7 mouse cellular contexts compared by ENCODE assay signal in genomic region chr10:80899591-80900317, GRCm38 (mm10). TPM values are rescaled to one million over a fixed set of nuclear protein-coding genes. Genes with fewer than 3 reads are reported as not detected.
A peak's percentile ranks its signal among the peaks of the same experiment; 100 is the strongest.
DNase-seq lines count a peak whose midpoint lies in the region; ATAC-seq and TF ChIP-seq lines count a peak whose summit lies in the region.

No protein-coding gene starts in this region.

- no peak for TF ChIP-seq EP300 in lung, postnatal 0 days (IDR thresholded peaks at IDR 0.05)

- no peaks in the 10 kb centered on the region for H3K9me3 ChIP-seq in lung, postnatal 0 days (ENCODE audit: low read length)
- no peaks in the 10 kb centered on the region for H3K9me3 ChIP-seq in forebrain, embryonic 10.5 days
- no peaks in the 10 kb centered on the region for H3K9me3 ChIP-seq in limb, embryonic 12.5 days

- H3K27me3 ChIP-seq in lung, postnatal 0 days (replicated peaks; ENCODE audit: insufficient read depth, low read length) = no peaks in the 10 kb centered on the region
- H3K27me3 ChIP-seq in forebrain, embryonic 10.5 days (ENCODE audit: poor library complexity, severe bottlenecking) = peaks cover 12% of the 10 kb centered on the region
- H3K27me3 ChIP-seq in limb, embryonic 12.5 days = 0 out of 2 replicates have a peak, but pooled peaks cover 9% of the 10 kb centered on the region
- H3K27me3 ChIP-seq in splenic B cell, adult 2 months (ENCODE audit: control insufficient read depth, insufficient read depth, low read length, poor library complexity, severe bottlenecking) = no peaks in the 10 kb centered on the region

- no peaks in the 10 kb centered on the region for H3K36me3 ChIP-seq in lung, postnatal 0 days (ENCODE audit: insufficient read depth, low read length)
- peaks cover 61% of the 10 kb centered on the region for H3K36me3 ChIP-seq in forebrain, embryonic 10.5 days (replicated peaks)
- H3K36me3 ChIP-seq in limb, embryonic 12.5 days = peaks cover 54% of the 10 kb centered on the region
- H3K36me3 ChIP-seq in splenic B cell, adult 2 months (ENCODE audit: control insufficient read depth, insufficient read depth, low read length, poor library complexity, severe bottlenecking) = peaks cover 3% of the 10 kb centered on the region; the same call in 1 of the 2 replicates

- H3K27ac ChIP-seq in lung, postnatal 0 days (ENCODE audit: low read length) = no peak overlapping the region
- peak overlapping the region; percentile 91 for H3K27ac ChIP-seq in forebrain, embryonic 10.5 days
- peak overlapping the region; percentile 86 for H3K27ac ChIP-seq in limb, embryonic 12.5 days

- ATAC-seq in lung, postnatal 0 days = no peak
- no peak for ATAC-seq in limb, embryonic 12.5 days (ENCODE audit: insufficient number of reproducible peaks, insufficient read depth, low FRiP score, low TSS enrichment, low read depth)

- peak overlapping the region; percentile 92 for H3K4me3 ChIP-seq in lung, postnatal 0 days (ENCODE audit: low read depth, low read length)
- H3K4me3 ChIP-seq in forebrain, embryonic 10.5 days = peak overlapping the region; percentile 78
- H3K4me3 ChIP-seq in limb, embryonic 12.5 days (replicated peaks) = peak overlapping the region; percentile 72

- H3K4me2 ChIP-seq in lung, postnatal 0 days (replicated peaks; ENCODE audit: low read depth, low read length) = peak overlapping the region; percentile 69
- H3K4me2 ChIP-seq in limb, embryonic 12.5 days = peak overlapping the region; percentile 97

- H3K9ac ChIP-seq in lung, postnatal 0 days (replicated peaks; ENCODE audit: low read depth) = peak overlapping the region; percentile 55
- peak overlapping the region; percentile 70 for H3K9ac ChIP-seq in limb, embryonic 12.5 days (replicated peaks)

- DNase-seq in lung, postnatal 0 days (ENCODE audit: low spot score) = no peak
- DNase-seq in lung, postnatal 10 days = no peak
- DNase-seq in forebrain, embryonic 10.5 days (ENCODE audit: extremely low spot score, low spot score) = no peak
- DNase-seq in splenic B cell, adult 2 months (ENCODE audit: low read depth, low spot score) = peak; percentile 19
- no peak for DNase-seq in left cerebral cortex, adult 9 months (ENCODE audit: low spot score in 2 of 2)
- no peak for DNase-seq in left cerebral cortex, postnatal 10 days (ENCODE audit: extremely low spot score in 1 of 2, low spot score in 2 of 2)

- intact Hi-C loops in left cerebral cortex, postnatal 10 days (cut with DNase I) = no loop called here

- 15% methylated on average over 25 of the region's 25 CpGs for WGBS in lung, postnatal 0 days
- 16% methylated on average over 25 of the region's 25 CpGs for WGBS in forebrain, embryonic 10.5 days
- 11% methylated on average over 25 of the region's 25 CpGs for WGBS in limb, embryonic 12.5 days

- peaks cover 10% of the 10 kb centered on the region for H3K4me1 ChIP-seq in lung, postnatal 0 days (ENCODE audit: insufficient read depth, low read depth, low read length)
- H3K4me1 ChIP-seq in forebrain, embryonic 10.5 days = peaks cover 30% of the 10 kb centered on the region
- H3K4me1 ChIP-seq in limb, embryonic 12.5 days (replicated peaks) = peaks cover 21% of the 10 kb centered on the region

- TF ChIP-seq CTCF in lung, postnatal 0 days (IDR thresholded peaks at IDR 0.05) = no peak

RNA-seq across cellular contexts. Expression of gene Timm13, which starts 1.0 kb away (rescaled TPM):
- polyA plus RNA-seq in lung, postnatal 0 days (2015; fragmentation: Nextera tagmentation; extraction: Ambion mirVana) = 211 and 233 TPM in 2 replicates
- 395 and 401 TPM in 2 replicates for polyA plus RNA-seq in forebrain, embryonic 10.5 days (2016; fragmentation: Nextera tagmentation; extraction: Ambion mirVana)
- 318 and 327 TPM in 2 replicates for polyA plus RNA-seq in limb, embryonic 12.5 days (2016; fragmentation: Nextera tagmentation; extraction: Ambion mirVana)
- 100 to 1,000 TPM; 158 to 161 TPM for total RNA-seq in left cerebral cortex, postnatal 10 days (2021)

RNA-seq across cellular contexts. Expression of gene Lmnb2, which starts 18.3 kb away (rescaled TPM):
- polyA plus RNA-seq in lung, postnatal 0 days (2015; fragmentation: Nextera tagmentation; extraction: Ambion mirVana) = 6.9 and 7.3 TPM in 2 replicates
- 85.6 and 89.5 TPM in 2 replicates for polyA plus RNA-seq in forebrain, embryonic 10.5 days (2016; fragmentation: Nextera tagmentation; extraction: Ambion mirVana)
- polyA plus RNA-seq in limb, embryonic 12.5 days (2016; fragmentation: Nextera tagmentation; extraction: Ambion mirVana) = 74.8 and 75.2 TPM in 2 replicates
- total RNA-seq in left cerebral cortex, postnatal 10 days (2021) = 10 to 100 TPM; 20.4 to 21.3 TPM

RNA-seq across cellular contexts. Expression of gene Tmprss9, which starts 28.1 kb away (rescaled TPM):
- 0.04 TPM in 1 of 2 replicates, not detected in the other for polyA plus RNA-seq in lung, postnatal 0 days (2015; fragmentation: Nextera tagmentation; extraction: Ambion mirVana)
- 0.05 TPM in 1 of 2 replicates, not detected in the other for polyA plus RNA-seq in forebrain, embryonic 10.5 days (2016; fragmentation: Nextera tagmentation; extraction: Ambion mirVana)
- polyA plus RNA-seq in limb, embryonic 12.5 days (2016; fragmentation: Nextera tagmentation; extraction: Ambion mirVana) = 0.08 TPM in 1 of 2 replicates, not detected in the other
- under 1 TPM in 1 of 2 experiments, not detected in 1; 0.13 TPM for total RNA-seq in left cerebral cortex, postnatal 10 days (2021)

RNA-seq across cellular contexts. Expression of gene Gadd45b, which starts 30.1 kb away (rescaled TPM):
- 131 and 145 TPM in 2 replicates for polyA plus RNA-seq in lung, postnatal 0 days (2015; fragmentation: Nextera tagmentation; extraction: Ambion mirVana)
- polyA plus RNA-seq in forebrain, embryonic 10.5 days (2016; fragmentation: Nextera tagmentation; extraction: Ambion mirVana) = 5.9 and 6.3 TPM in 2 replicates
- 19.4 and 20.6 TPM in 2 replicates for polyA plus RNA-seq in limb, embryonic 12.5 days (2016; fragmentation: Nextera tagmentation; extraction: Ambion mirVana)
- 10 to 100 TPM in 1 of 2 experiments, 1 to 10 TPM in 1; 8.2 to 10.4 TPM for total RNA-seq in left cerebral cortex, postnatal 10 days (2021)

RNA-seq across cellular contexts. Expression of gene Sppl2b, which starts 44.7 kb away (rescaled TPM):
- 26.5 and 26.8 TPM in 2 replicates for polyA plus RNA-seq in lung, postnatal 0 days (2015; fragmentation: Nextera tagmentation; extraction: Ambion mirVana)
- polyA plus RNA-seq in forebrain, embryonic 10.5 days (2016; fragmentation: Nextera tagmentation; extraction: Ambion mirVana) = 43.9 and 44.9 TPM in 2 replicates
- 43.7 and 50.3 TPM in 2 replicates for polyA plus RNA-seq in limb, embryonic 12.5 days (2016; fragmentation: Nextera tagmentation; extraction: Ambion mirVana)
- total RNA-seq in left cerebral cortex, postnatal 10 days (2021) = 10 to 100 TPM; 81.5 to 90.2 TPM
